Mouse (Mus musculus): ENCODE measurements at regions not wholly inside any gene's neighbourhood (a gene's known extent, or its start where the extent isn't known, plus 50 kb on each side); places are given as distances from the start of the nearest gene placed in this dataset.

GRCm38 (mm10) chr11:110652068-110652467 lies 253.1 kb downstream of the Map2k6 start:
- no peak for ATAC-seq
- WGBS, result 25% methylated on average over 3 of the region's 3 CpGs

GRCm38 (mm10) chr11:110656524-110657156 lies 257.7 kb downstream of the Map2k6 start:
- H3K9me3 ChIP-seq (ENCODE audit: control insufficient read depth, low read length), result no peaks in the 10 kb centered on the region
- 86% methylated on average over 11 of the region's 11 CpGs for WGBS
- H3K4me3 ChIP-seq (ENCODE audit: low read length), result no peak overlapping the region
- no peak overlapping the region for H3K4me2 ChIP-seq (ENCODE audit: low read depth, low read length)
- H3K27ac ChIP-seq (ENCODE audit: low read length), result no peak overlapping the region
- no peaks in the 10 kb centered on the region for H3K36me3 ChIP-seq (ENCODE audit: control insufficient read depth, insufficient read depth, low read length)
- H3K9ac ChIP-seq (ENCODE audit: low read depth, low read length), result no peak overlapping the region
- ATAC-seq, result no peak
- H3K27me3 ChIP-seq (replicated peaks; ENCODE audit: control insufficient read depth, insufficient read depth, low read length), result no peaks in the 10 kb centered on the region
- no peaks in the 10 kb centered on the region for H3K4me1 ChIP-seq (ENCODE audit: control insufficient read depth, insufficient read depth, low read length)

More at GRCm38 (mm10) chr11:110652068-110652467, 253.1 kb downstream of the Map2k6 start:
- no peak overlapping the region for H3K9ac ChIP-seq (ENCODE audit: low read depth, low read length)
- H3K9me3 ChIP-seq (ENCODE audit: control insufficient read depth, low read length), result no peaks in the 10 kb centered on the region
- H3K4me2 ChIP-seq (ENCODE audit: low read depth, low read length), result no peak overlapping the region
- H3K4me3 ChIP-seq (ENCODE audit: low read length), result no peak overlapping the region
- H3K27ac ChIP-seq (ENCODE audit: low read length), result no peak overlapping the region
- no peaks in the 10 kb centered on the region for H3K4me1 ChIP-seq (ENCODE audit: control insufficient read depth, insufficient read depth, low read length)
- H3K27me3 ChIP-seq (replicated peaks; ENCODE audit: control insufficient read depth, insufficient read depth, low read length), result no peaks in the 10 kb centered on the region
- no peaks in the 10 kb centered on the region for H3K36me3 ChIP-seq (ENCODE audit: control insufficient read depth, insufficient read depth, low read length)

GRCm38 (mm10) chr11:110657854-110658253 lies 258.9 kb downstream of the Map2k6 start:
- no peaks in the 10 kb centered on the region for H3K4me1 ChIP-seq (ENCODE audit: control insufficient read depth, insufficient read depth, low read length)
- no peak for ATAC-seq
- no peak overlapping the region for H3K9ac ChIP-seq (ENCODE audit: low read depth, low read length)
- H3K36me3 ChIP-seq (ENCODE audit: control insufficient read depth, insufficient read depth, low read length), result no peaks in the 10 kb centered on the region
- H3K27ac ChIP-seq (ENCODE audit: low read length), result no peak overlapping the region
- H3K4me2 ChIP-seq (ENCODE audit: low read depth, low read length), result no peak overlapping the region
- no peak overlapping the region for H3K4me3 ChIP-seq (ENCODE audit: low read length)
- WGBS, result 71% methylated on average over 8 of the region's 8 CpGs
- H3K9me3 ChIP-seq (ENCODE audit: control insufficient read depth, low read length), result no peaks in the 10 kb centered on the region
- no peaks in the 10 kb centered on the region for H3K27me3 ChIP-seq (replicated peaks; ENCODE audit: control insufficient read depth, insufficient read depth, low read length)

- WGBS, result 88% methylated on average over 12 of the region's 12 CpGs
- H3K4me1 ChIP-seq (ENCODE audit: control insufficient read depth, insufficient read depth, low read length), result no peaks in the 10 kb centered on the region
- no peak overlapping the region for H3K4me3 ChIP-seq (ENCODE audit: low read length)
- H3K9ac ChIP-seq (ENCODE audit: low read depth, low read length), result no peak overlapping the region
- ATAC-seq, result no peak
- H3K27me3 ChIP-seq (replicated peaks; ENCODE audit: control insufficient read depth, insufficient read depth, low read length), result no peaks in the 10 kb centered on the region; the same call in 1 of the 2 replicates
- H3K9me3 ChIP-seq (ENCODE audit: control insufficient read depth, low read length), result no peaks in the 10 kb centered on the region
- H3K36me3 ChIP-seq (ENCODE audit: control insufficient read depth, insufficient read depth, low read length), result no peaks in the 10 kb centered on the region
- no peak overlapping the region for H3K4me2 ChIP-seq (ENCODE audit: low read depth, low read length)
- no peak overlapping the region for H3K27ac ChIP-seq (ENCODE audit: low read length)
These were observed 271.9 kb downstream of the Map2k6 start for GRCm38 (mm10) chr11:110670626-110671508.

GRCm38 (mm10) chr11:110672941-110673340 lies 274.0 kb downstream of the Map2k6 start:
- Histone ChIP-seq H3K36me3 (ENCODE audit: control insufficient read depth, insufficient read depth, low read length) (no peaks in the 10 kb centered on the region), H3K27ac (ENCODE audit: low read length) (no peak overlapping the region), H3K4me3 (ENCODE audit: low read length) (no peak overlapping the region), H3K9ac (ENCODE audit: low read depth, low read length) (no peak overlapping the region), H3K27me3 (replicated peaks; ENCODE audit: control insufficient read depth, insufficient read depth, low read length) (no peaks in the 10 kb centered on the region; the same call in 1 of the 2 replicates), H3K9me3 (ENCODE audit: control insufficient read depth, low read length) (no peaks in the 10 kb centered on the region), H3K4me1 (ENCODE audit: control insufficient read depth, insufficient read depth, low read length) (no peaks in the 10 kb centered on the region), H3K4me2 (ENCODE audit: low read depth, low read length) (no peak overlapping the region)
- 74% methylated on average over 1 of the region's 1 CpGs for WGBS
- no peak for ATAC-seq

- Histone ChIP-seq H3K27me3 (replicated peaks; ENCODE audit: control insufficient read depth, insufficient read depth, low read length) (no peaks in the 10 kb centered on the region), H3K27ac (ENCODE audit: low read length) (no peak overlapping the region), H3K9me3 (ENCODE audit: control insufficient read depth, low read length) (no peaks in the 10 kb centered on the region), H3K4me3 (ENCODE audit: low read length) (no peak overlapping the region), H3K4me1 (ENCODE audit: control insufficient read depth, insufficient read depth, low read length) (no peaks in the 10 kb centered on the region), H3K9ac (ENCODE audit: low read depth, low read length) (no peak overlapping the region), H3K36me3 (ENCODE audit: control insufficient read depth, insufficient read depth, low read length) (no peaks in the 10 kb centered on the region), H3K4me2 (ENCODE audit: low read depth, low read length) (no peak overlapping the region)
- WGBS, result 87% methylated on average over 4 of the region's 4 CpGs
- ATAC-seq, result no peak
These were observed 275.0 kb upstream of the Kcnj16 start for GRCm38 (mm10) chr11:110692824-110693223.

GRCm38 (mm10) chr11:110697067-110697466 lies 270.8 kb upstream of the Kcnj16 start:
- 78% methylated on average over 6 of the region's 6 CpGs for WGBS
- ATAC-seq, result no peak
- H3K4me1 ChIP-seq (ENCODE audit: control insufficient read depth, insufficient read depth, low read length), result no peaks in the 10 kb centered on the region

GRCm38 (mm10) chr11:110698342-110698741 lies 269.5 kb upstream of the Kcnj16 start:
- H3K36me3 ChIP-seq (ENCODE audit: control insufficient read depth, insufficient read depth, low read length), result no peaks in the 10 kb centered on the region
- WGBS, result 89% methylated on average over 5 of the region's 5 CpGs
- H3K27ac ChIP-seq (ENCODE audit: low read length), result no peak overlapping the region
- H3K9ac ChIP-seq (ENCODE audit: low read depth, low read length), result no peak overlapping the region
- no peak for ATAC-seq
- H3K9me3 ChIP-seq (ENCODE audit: control insufficient read depth, low read length), result no peaks in the 10 kb centered on the region
- H3K27me3 ChIP-seq (replicated peaks; ENCODE audit: control insufficient read depth, insufficient read depth, low read length), result no peaks in the 10 kb centered on the region
- no peak overlapping the region for H3K4me3 ChIP-seq (ENCODE audit: low read length)
- H3K4me2 ChIP-seq (ENCODE audit: low read depth, low read length), result no peak overlapping the region
- H3K4me1 ChIP-seq (ENCODE audit: control insufficient read depth, insufficient read depth, low read length), result no peaks in the 10 kb centered on the region

More at GRCm38 (mm10) chr11:110697067-110697466, 270.8 kb upstream of the Kcnj16 start:
- H3K9ac ChIP-seq (ENCODE audit: low read depth, low read length), result no peak overlapping the region
- H3K27ac ChIP-seq (ENCODE audit: low read length), result no peak overlapping the region
- H3K4me3 ChIP-seq (ENCODE audit: low read length), result no peak overlapping the region
- no peaks in the 10 kb centered on the region for H3K9me3 ChIP-seq (ENCODE audit: control insufficient read depth, low read length)
- no peaks in the 10 kb centered on the region for H3K36me3 ChIP-seq (ENCODE audit: control insufficient read depth, insufficient read depth, low read length)
- no peaks in the 10 kb centered on the region for H3K27me3 ChIP-seq (replicated peaks; ENCODE audit: control insufficient read depth, insufficient read depth, low read length)
- no peak overlapping the region for H3K4me2 ChIP-seq (ENCODE audit: low read depth, low read length)

GRCm38 (mm10) chr11:110700976-110701375 lies 266.9 kb upstream of the Kcnj16 start:
- H3K4me3 ChIP-seq (ENCODE audit: low read length), result no peak overlapping the region
- no peak overlapping the region for H3K9ac ChIP-seq (ENCODE audit: low read depth, low read length)
- no peaks in the 10 kb centered on the region for H3K27me3 ChIP-seq (replicated peaks; ENCODE audit: control insufficient read depth, insufficient read depth, low read length)
- no peak overlapping the region for H3K4me2 ChIP-seq (ENCODE audit: low read depth, low read length)
- no peak for ATAC-seq
- no peaks in the 10 kb centered on the region for H3K9me3 ChIP-seq (ENCODE audit: control insufficient read depth, low read length)
- H3K4me1 ChIP-seq (ENCODE audit: control insufficient read depth, insufficient read depth, low read length), result no peaks in the 10 kb centered on the region
- H3K27ac ChIP-seq (ENCODE audit: low read length), result no peak overlapping the region
- H3K36me3 ChIP-seq (ENCODE audit: control insufficient read depth, insufficient read depth, low read length), result no peaks in the 10 kb centered on the region
- 79% methylated on average over 2 of the region's 2 CpGs for WGBS
